Mouse (Mus musculus) CH12.LX (cell line): ENCODE data around the gene B3gat1. TPM values are rescaled to one million over a fixed set of nuclear protein-coding genes. Genes with fewer than 3 reads are reported as not detected.

ENCODE experiments used
- DNase-seq: peaks from one replicate; pipeline ENCODE4 v3.0.0-alpha.2; 2013; ENCODE audit errors: extremely low read depth
- H3K27ac ChIP-seq: 2 replicates; pipeline ENCODE4 v1.5.1; 2012; ENCODE audit warnings: low read depth, mild to moderate bottlenecking, control low read depth, moderate library complexity; ENCODE audit not compliant: insufficient read depth
- H3K27me3 ChIP-seq: replicated peaks from 2 replicates; pipeline ENCODE3; 2012; ENCODE audit warnings: inconsistent platforms
- H3K36me3 ChIP-seq, 2 experiments: replicated peaks in 1 of 2; 2 replicates each; pipeline versions ENCODE3 to v1.6.1; 2012; ENCODE audit warnings: inconsistent platforms in 1 of 2, low read length in 1 of 2, mild to moderate bottlenecking in 1 of 2, mixed read lengths in 1 of 2, moderate library complexity in 1 of 2; ENCODE audit not compliant: control insufficient read depth in 1 of 2, insufficient read depth in 1 of 2
- H3K4me1 ChIP-seq, 2 experiments: 2 replicates each; pipeline ENCODE4 v1.6.1; 2012; ENCODE audit warnings: inconsistent platforms in 1 of 2, moderate library complexity in 1 of 2; ENCODE audit not compliant: insufficient read depth in 2 of 2, control insufficient read depth in 1 of 2
- H3K4me2 ChIP-seq: 2 replicates; pipeline ENCODE4 v1.6.1; 2012; ENCODE audit warnings: low read depth, mild to moderate bottlenecking, control low read depth; ENCODE audit not compliant: poor library complexity, insufficient read depth, severe bottlenecking
- H3K4me3 ChIP-seq, 3 experiments: fragments of 150-350 bp in 1 of 3; sonication (generic) in 1 of 3; replicated peaks in 1 of 3; 2 replicates each; pipeline versions ENCODE3 to v1.5.1; 2011 to 2012; ENCODE audit warnings: low read depth in 2 of 3, low read length in 2 of 3, mild to moderate bottlenecking in 2 of 3, moderate library complexity in 2 of 3, control low read depth in 1 of 3, improper control_type of control experiment in 1 of 3, inconsistent platforms in 1 of 3, mixed read lengths in 1 of 3; ENCODE audit not compliant: poor library complexity in 1 of 3
- H3K79me2 ChIP-seq: replicated peaks from 2 replicates; pipeline ENCODE4 v1.6.1; 2012; ENCODE audit warnings: mild to moderate bottlenecking, moderate library complexity; ENCODE audit not compliant: control insufficient read depth, poor library complexity, insufficient read depth, severe bottlenecking; ENCODE audit errors: extremely low read depth
- H3K9ac ChIP-seq: 2 replicates; pipeline ENCODE4 v1.6.1; 2012; ENCODE audit warnings: low read depth, mild to moderate bottlenecking, control low read depth, moderate library complexity; ENCODE audit not compliant: insufficient read depth
- H3K9me3 ChIP-seq: replicated peaks from 2 replicates; pipeline ENCODE3; 2012; ENCODE audit warnings: low read length, inconsistent platforms, mixed read lengths
- CHD1 ChIP-seq: IDR thresholded peaks from 2 replicates; pipeline ENCODE4 v1.6.1; 2012; ENCODE audit warnings: low read depth, low read length, improper control_type of control experiment, inconsistent platforms
- CHD2 ChIP-seq: IDR thresholded peaks from 2 replicates; pipeline ENCODE4 v1.6.1; 2011; ENCODE audit warnings: low read length, improper control_type of control experiment
- E2F4 ChIP-seq: IDR thresholded peaks from 2 replicates; pipeline ENCODE4 v1.6.1; 2011; ENCODE audit warnings: low read depth, low read length, improper control_type of control experiment; ENCODE audit not compliant: insufficient replicate concordance
- ELF1 ChIP-seq: IDR thresholded peaks from 2 replicates; pipeline ENCODE4 v1.6.1; 2014; ENCODE audit warnings: low read depth, mild to moderate bottlenecking, inconsistent platforms, low read length, improper control_type of control experiment
- EP300 ChIP-seq: IDR thresholded peaks from 2 replicates; pipeline ENCODE4 v1.6.1; 2011; ENCODE audit warnings: low read length, improper control_type of control experiment
- HCFC1 ChIP-seq: IDR thresholded peaks from 2 replicates; pipeline ENCODE4 v1.6.1; 2012; ENCODE audit warnings: low read depth, mild to moderate bottlenecking, inconsistent platforms, low read length, improper control_type of control experiment
- IRF4 ChIP-seq: IDR thresholded peaks from 2 replicates; pipeline ENCODE4 v1.6.1; 2014; ENCODE audit warnings: low read depth, mild to moderate bottlenecking, inconsistent platforms, low read length, improper control_type of control experiment
- JUN ChIP-seq: IDR thresholded peaks from 2 replicates; pipeline ENCODE4 v1.6.1; 2011; ENCODE audit warnings: low read depth, mild to moderate bottlenecking, low read length, improper control_type of control experiment, moderate library complexity; ENCODE audit not compliant: insufficient read depth
- KAT2A ChIP-seq: IDR thresholded peaks from 2 replicates; pipeline ENCODE4 v1.6.1; 2012; ENCODE audit warnings: low read length, improper control_type of control experiment, inconsistent platforms; ENCODE audit not compliant: insufficient replicate concordance
- MAFK ChIP-seq: IDR thresholded peaks from 2 replicates; pipeline ENCODE4 v1.6.1; 2011; ENCODE audit warnings: low read length, improper control_type of control experiment; ENCODE audit not compliant: insufficient replicate concordance
- MAX ChIP-seq: IDR thresholded peaks from 2 replicates; pipeline ENCODE4 v1.6.1; 2011; ENCODE audit warnings: low read length, improper control_type of control experiment
- MEF2A ChIP-seq: IDR thresholded peaks from 2 replicates; pipeline ENCODE4 v1.6.1; 2014; ENCODE audit warnings: low read depth, mild to moderate bottlenecking, inconsistent platforms, low read length, improper control_type of control experiment, borderline replicate concordance
- MYC ChIP-seq: IDR thresholded peaks from 2 replicates; pipeline ENCODE4 v1.6.1; 2011; ENCODE audit warnings: low read depth, mild to moderate bottlenecking, improper control_type of control experiment, low read length
- NRF1 ChIP-seq: IDR thresholded peaks from 2 replicates; pipeline ENCODE4 v1.6.1; 2014; ENCODE audit warnings: low read depth, mild to moderate bottlenecking, inconsistent platforms, low read length, improper control_type of control experiment, moderate library complexity
- POLR2A ChIP-seq: IDR thresholded peaks from 2 replicates; pipeline ENCODE4 v1.6.1; 2011; ENCODE audit warnings: low read depth, mild to moderate bottlenecking, improper control_type of control experiment, low read length
- POLR2AphosphoS2 ChIP-seq: IDR thresholded peaks from 2 replicates; pipeline ENCODE4 v1.6.1; 2011; ENCODE audit warnings: low read depth, low read length, improper control_type of control experiment
- SMC3 ChIP-seq: IDR thresholded peaks from 2 replicates; pipeline ENCODE4 v1.6.1; 2011; ENCODE audit warnings: low read depth, low read length, improper control_type of control experiment
- TBP ChIP-seq: conservative IDR thresholded peaks from 2 replicates; pipeline ENCODE4 v1.6.1; 2011; ENCODE audit warnings: low read depth, low read length, improper control_type of control experiment
- TCF12 ChIP-seq: IDR thresholded peaks from 2 replicates; pipeline ENCODE4 v1.6.1; 2014; ENCODE audit warnings: low read depth, mild to moderate bottlenecking, inconsistent platforms, low read length, improper control_type of control experiment
- USF1 ChIP-seq: IDR thresholded peaks from 2 replicates; pipeline ENCODE4 v1.6.1; 2014; ENCODE audit warnings: low read depth, mild to moderate bottlenecking, inconsistent platforms, low read length, improper control_type of control experiment
- USF2 ChIP-seq: conservative IDR thresholded peaks from 2 replicates; pipeline ENCODE4 v1.6.1; 2011; ENCODE audit warnings: low read depth, low read length, improper control_type of control experiment
- ZMIZ1 ChIP-seq: IDR thresholded peaks from 2 replicates; pipeline ENCODE4 v1.6.1; 2012; ENCODE audit warnings: low read depth, mild to moderate bottlenecking, inconsistent platforms, low read length, improper control_type of control experiment
- ZNF384 ChIP-seq: IDR thresholded peaks from 2 replicates; pipeline ENCODE4 v1.6.1; 2012; ENCODE audit warnings: low read depth, low read length, improper control_type of control experiment, inconsistent platforms
- dilution Hi-C: fragments of 300-500 bp; cut with MboI; formaldehyde crosslinking; loops from 2 replicates; pipeline ENCODE4 v1.14.3; 2020; ENCODE audit warnings: low sequenced_read_pairs; ENCODE audit not compliant: extremely low pct_unique_long_range_greater_than_20kb, extremely low pct_ligation_motif_present
- in situ Hi-C: fragments of 300-500 bp; cut with MboI; formaldehyde crosslinking; loops from 3 replicates; pipeline ENCODE4 v1.14.3; 2019; ENCODE audit warnings: low sequenced_read_pairs, low pct_ligation_motif_present, low pct_unique_long_range_greater_than_20kb, mixed read lengths
- polyA plus RNA-seq: library from polyadenylated mRNA; unstranded; fragments of >175 nt; gene quantifications from 2 replicates; pipeline ENCODE4 v1.2.1, GENCODE M21; 2012; ENCODE audit warnings: low read depth; ENCODE audit not compliant: insufficient read length
- total RNA-seq, 2 experiments: library from RNA; depleted of rRNA; stranded (reverse); fragments of 300-350 nt in 1 of 2; fragments of >200 nt in 1 of 2; gene quantifications; 2 replicates each; pipeline ENCODE4 v1.2.3; 2012 to 2014

B3gat1 gene
- total and polyA plus RNA-seq, 3 experiments: not detected

DNA sequence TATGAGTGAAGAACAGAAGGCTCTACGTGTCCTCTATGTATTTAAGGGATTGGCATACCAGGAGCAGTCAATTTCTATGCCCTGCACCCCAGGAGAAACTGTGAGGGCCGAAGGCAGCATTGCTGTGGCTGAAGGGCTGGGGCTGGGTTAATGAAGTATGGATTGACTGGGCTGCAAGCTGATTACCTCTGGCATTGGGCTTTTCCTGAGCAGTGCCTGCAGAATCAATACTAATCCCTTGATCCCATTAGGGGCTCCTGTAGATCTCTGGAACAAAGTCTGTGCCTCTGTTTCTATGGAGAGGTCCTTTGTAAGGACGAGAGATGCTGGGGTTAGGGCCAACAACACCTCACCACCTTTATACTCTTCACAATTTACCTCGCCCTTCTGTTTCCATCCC lies 13.6 kb downstream of the B3gat1 start:
- H3K27ac ChIP-seq: no peak overlapping the region
- no peaks in the 10 kb centered on the region for H3K27me3 ChIP-seq
- in situ Hi-C loops: no loop called here
- H3K9ac ChIP-seq: no peak overlapping the region
- no peak overlapping the region for H3K4me2 ChIP-seq
- dilution Hi-C loops: no loop called here
- H3K4me3 ChIP-seq: no peak overlapping the region
- no peaks in the 10 kb centered on the region for H3K9me3 ChIP-seq
- no peaks in the 10 kb centered on the region for H3K36me3 ChIP-seq
- DNase-seq: no peak
- no peaks in the 10 kb centered on the region for H3K4me1 ChIP-seq
- no peaks in the 10 kb centered on the region for H3K79me2 ChIP-seq
- TF ChIP-seq TCF12 (no peak), ZMIZ1 (no peak), IRF4 (no peak), CHD1 (no peak), POLR2AphosphoS2 (no peak), CHD2 (no peak), EP300 (no peak), POLR2A (no peak), HCFC1 (no peak), JUN (no peak), KAT2A (no peak), MAFK (no peak), NRF1 (no peak), E2F4 (no peak), USF1 (no peak), USF2 (no peak), MAX (no peak), SMC3 (no peak)
- TF ChIP-seq, all 38 proteins: peak for 0

- TF ChIP-seq TBP (no peak), MEF2A (no peak), TCF12 (no peak), NRF1 (no peak), USF2 (no peak), ZNF384 (no peak), ELF1 (no peak), MYC (no peak)
- dilution Hi-C loops (no loop called here), in situ Hi-C loops (no loop called here)
- Histone ChIP-seq H3K9me3 (no peaks in the 10 kb centered on the region), H3K36me3 (no peaks in the 10 kb centered on the region), H3K4me1 (no peaks in the 10 kb centered on the region), H3K79me2 (no peaks in the 10 kb centered on the region), H3K27me3 (no peaks in the 10 kb centered on the region), H3K9ac (no peak overlapping the region), H3K27ac (no peak overlapping the region), H3K4me2 (no peak overlapping the region), H3K4me3 (no peak overlapping the region)
- DNase-seq: no peak
Measured at GRCm38 (mm10) chr9:26748893-26749292, 15.4 kb downstream of the B3gat1 start.
